Mouse (Mus musculus) hindbrain, embryonic 15.5 days (tissue): ENCODE measurements around the gene Inpp5e. TPM values are rescaled to one million over a fixed set of nuclear protein-coding genes. Genes with fewer than 3 reads are reported as not detected.

ENCODE experiments used
- ATAC-seq: fragments of 200-750 bp; cut with Nextera tagmentation; 2 replicates; pipeline ENCODE4 v1.8.0; 2017; ENCODE audit warnings: low read depth, moderate number of reproducible peaks, moderate TSS enrichment; ENCODE audit not compliant: low FRiP score
- H3K27ac ChIP-seq: fragments of 300-500 bp; sonication (generic); replicated peaks from 2 replicates; pipeline ENCODE4 v1.5.1; 2015; ENCODE audit warnings: mild to moderate bottlenecking, inconsistent platforms
- H3K27me3 ChIP-seq: fragments of 300-500 bp; sonication (generic); 2 replicates; pipeline ENCODE4 v1.6.1; 2015; ENCODE audit warnings: control low read depth, inconsistent platforms
- H3K36me3 ChIP-seq: fragments of 300-500 bp; sonication (generic); 2 replicates; pipeline ENCODE4 v1.6.1; 2015; ENCODE audit warnings: control low read depth, inconsistent platforms
- H3K4me1 ChIP-seq: fragments of 300-500 bp; sonication (generic); replicated peaks from 2 replicates; pipeline ENCODE4 v1.6.1; 2015; ENCODE audit warnings: control low read depth, inconsistent platforms
- H3K4me2 ChIP-seq: fragments of 300-500 bp; sonication (generic); 2 replicates; pipeline ENCODE4 v1.6.1; 2015; ENCODE audit warnings: moderate library complexity, mild to moderate bottlenecking, inconsistent platforms
- H3K4me3 ChIP-seq: fragments of 300-500 bp; sonication (generic); 2 replicates; pipeline ENCODE4 v1.5.1; 2015; ENCODE audit warnings: mild to moderate bottlenecking, inconsistent platforms
- H3K9ac ChIP-seq: fragments of 300-500 bp; sonication (generic); 2 replicates; pipeline ENCODE4 v1.6.1; 2015; ENCODE audit warnings: inconsistent platforms
- H3K9me3 ChIP-seq: fragments of 300-500 bp; sonication (generic); 2 replicates; pipeline ENCODE4 v1.6.1; 2016; ENCODE audit warnings: control low read depth, inconsistent platforms
- WGBS: fragments of 180-500 bp; shearing (Covaris S2); methylation state at CpG from one replicate; pipeline ENCODE4 v1.1.7; 2015; 5-methylcytosine and 5-hydroxymethylcytosine counted together
- polyA plus RNA-seq: library from polyadenylated mRNA; unstranded; fragments of >200 nt; fragmentation: Nextera tagmentation; extraction: Ambion mirVana; gene quantifications from 2 replicates; pipeline ENCODE4 v1.2.1, GENCODE M21; 2015

Inpp5e gene
- polyA plus RNA-seq, 1 experiment from 2014 or later = 26.1 TPM

DNA sequence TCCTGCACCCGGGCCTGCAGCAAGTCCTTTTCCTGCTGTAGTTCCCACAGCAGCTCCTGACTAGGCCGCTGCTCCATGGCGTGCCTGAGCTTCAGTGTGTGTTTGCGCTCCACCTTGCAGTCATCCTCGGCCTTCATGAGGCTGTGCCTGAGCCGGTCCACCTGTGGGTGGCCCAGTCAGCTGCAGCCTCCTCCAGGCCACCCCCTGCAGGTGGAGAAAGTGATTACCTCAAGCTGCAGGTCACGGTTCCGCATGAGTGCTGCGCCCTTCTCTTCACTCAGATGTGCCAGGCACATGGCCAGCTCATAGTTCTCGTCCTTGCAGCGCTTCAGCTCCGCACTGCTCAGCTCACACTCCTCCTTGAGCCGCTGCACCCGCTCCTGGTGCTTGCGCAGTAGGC is 51.5 kb downstream of the Inpp5e start:
- Histone ChIP-seq H3K4me3 (no peak overlapping the region), H3K4me1 (peaks cover 14% of the 10 kb centered on the region), H3K27ac (no peak overlapping the region), H3K9ac (no peak overlapping the region), H3K36me3 (no peaks in the 10 kb centered on the region), H3K4me2 (no peak overlapping the region), H3K9me3 (no peaks in the 10 kb centered on the region), H3K27me3 (no peaks in the 10 kb centered on the region)
- ATAC-seq = no peak
- 60% methylated on average over 15 of the region's 15 CpGs for WGBS

DNA sequence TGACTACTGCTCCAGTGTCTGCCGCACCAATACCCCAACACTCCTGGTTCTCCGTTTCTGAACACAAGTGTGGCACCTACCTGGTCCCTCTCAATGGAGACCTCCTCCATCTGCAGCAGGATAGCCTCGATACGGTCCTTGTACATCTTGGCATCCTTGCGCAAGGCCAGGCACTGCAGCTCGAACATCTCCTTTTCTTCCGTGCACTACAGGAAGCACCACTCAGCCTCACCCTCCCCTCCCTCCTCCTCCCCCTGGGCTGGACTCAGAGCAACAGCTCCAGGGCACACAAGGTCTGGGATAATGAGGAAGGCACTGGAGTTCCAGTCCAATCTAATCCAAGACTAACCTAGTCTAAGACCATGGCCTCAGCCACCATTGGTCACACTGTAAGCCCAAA is 52.3 kb downstream of the Inpp5e start:
- no peak for ATAC-seq
- WGBS = 82% methylated on average over 7 of the region's 7 CpGs
- no peaks in the 10 kb centered on the region for H3K36me3 ChIP-seq
- H3K27me3 ChIP-seq = no peaks in the 10 kb centered on the region
- no peak overlapping the region for H3K4me3 ChIP-seq
- H3K4me1 ChIP-seq = peaks cover 15% of the 10 kb centered on the region
- H3K27ac ChIP-seq = no peak overlapping the region
- no peak overlapping the region for H3K9ac ChIP-seq
- no peak overlapping the region for H3K4me2 ChIP-seq
- no peaks in the 10 kb centered on the region for H3K9me3 ChIP-seq

DNA sequence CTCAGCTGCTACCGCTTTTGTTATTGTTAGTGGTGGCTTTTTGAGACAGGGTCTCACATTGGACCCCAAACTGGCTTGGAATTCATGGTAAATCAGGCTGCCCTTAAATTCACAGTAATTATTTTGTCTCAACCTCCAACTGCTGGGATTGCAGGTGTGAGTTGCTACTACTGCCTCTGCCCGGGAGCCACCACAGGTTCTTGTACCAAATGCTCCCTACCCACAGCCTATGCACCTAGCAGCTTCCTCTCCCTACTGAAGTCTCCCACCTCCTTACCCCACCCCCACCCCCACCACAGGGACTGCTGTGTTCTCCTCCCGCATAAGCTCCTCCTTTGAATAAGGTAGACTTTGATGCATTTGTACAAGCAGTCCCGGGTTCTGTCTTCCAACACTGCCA is 52.8 kb downstream of the Inpp5e start:
- H3K27me3 ChIP-seq = no peaks in the 10 kb centered on the region
- no peak for ATAC-seq
- H3K4me1 ChIP-seq = peaks cover 17% of the 10 kb centered on the region
- no peak overlapping the region for H3K9ac ChIP-seq
- H3K27ac ChIP-seq = no peak overlapping the region
- no peak overlapping the region for H3K4me2 ChIP-seq
- 91% methylated on average over 4 of the region's 4 CpGs for WGBS
- H3K9me3 ChIP-seq = no peaks in the 10 kb centered on the region
- H3K36me3 ChIP-seq = no peaks in the 10 kb centered on the region
- H3K4me3 ChIP-seq = no peak overlapping the region

DNA sequence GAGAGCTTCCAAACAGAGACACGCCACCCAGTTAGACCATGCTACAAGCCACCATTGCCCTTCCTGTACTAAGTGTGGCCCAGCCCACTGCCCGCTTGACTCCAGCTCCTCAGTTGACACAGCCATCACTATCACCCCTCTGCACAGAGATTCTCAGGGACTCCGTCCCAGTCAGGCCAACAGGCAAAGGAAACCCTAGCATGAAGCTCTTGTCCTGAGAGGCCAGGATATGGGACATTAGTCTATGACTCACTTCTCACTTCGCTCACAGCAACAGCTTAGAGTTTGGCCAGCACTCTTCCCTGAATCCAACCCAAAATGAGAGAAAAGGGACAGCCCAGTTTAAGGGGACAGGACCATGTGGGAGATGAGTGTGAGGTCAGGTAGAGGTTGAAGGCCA is 54.6 kb downstream of the Inpp5e start:
- WGBS = over 99% methylated on average over 4 of the region's 4 CpGs

DNA sequence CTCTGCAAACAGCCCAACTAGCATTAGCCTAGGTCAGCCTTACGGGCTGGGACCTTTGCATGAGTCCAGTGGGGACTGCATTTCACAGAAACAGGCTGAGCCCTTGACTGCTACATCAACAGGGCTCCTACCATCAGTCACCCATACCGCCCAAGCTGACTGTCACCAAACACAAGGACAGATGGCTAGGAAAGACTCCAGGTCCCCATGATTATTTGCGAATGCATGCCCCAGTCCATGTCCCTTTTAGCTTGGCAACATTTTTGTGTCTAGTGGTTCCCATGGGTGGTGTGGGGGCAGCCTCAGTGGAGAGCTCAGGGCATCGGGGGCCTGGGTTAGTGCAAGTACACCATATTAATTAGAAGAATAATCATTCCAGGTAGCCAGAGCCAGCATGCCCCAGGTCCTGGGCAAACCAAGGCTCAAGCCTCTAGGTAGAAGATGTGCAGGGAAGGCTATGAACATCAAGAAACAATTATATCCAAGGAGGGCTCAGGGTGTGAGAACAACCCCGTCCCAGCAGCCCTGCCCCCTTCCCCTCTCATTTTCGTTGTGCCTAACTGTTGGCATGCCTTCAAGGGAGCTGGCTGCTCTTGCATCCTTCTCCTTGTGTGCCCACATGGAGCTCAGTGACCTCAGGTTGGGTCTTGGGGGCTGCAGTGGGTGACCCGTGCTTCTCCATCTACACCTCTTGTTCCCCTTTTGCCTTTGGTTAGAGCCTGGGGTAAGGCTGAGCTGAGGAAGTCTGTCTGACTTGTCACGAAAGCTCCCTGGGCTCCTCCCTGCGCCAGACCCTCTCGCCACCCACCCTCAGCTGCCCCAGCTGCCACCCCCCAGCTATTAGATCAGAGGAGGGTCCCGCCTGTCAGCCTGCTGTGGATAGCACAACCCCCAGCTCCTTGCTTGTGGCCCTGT is 55.7 kb downstream of the Inpp5e start:
- Histone ChIP-seq H3K4me3 (peak overlapping the region; percentile 78), H3K4me2 (peak overlapping the region; percentile 85), H3K36me3 (0 out of 2 replicates have a peak, but pooled peaks cover 12% of the 10 kb centered on the region), H3K27me3 (no peaks in the 10 kb centered on the region), H3K27ac (0 out of 2 replicates have a peak overlapping the region, but pooled peaks have one; percentile 88), H3K4me1 (peaks cover 30% of the 10 kb centered on the region), H3K9me3 (no peaks in the 10 kb centered on the region), H3K9ac (peak overlapping the region; percentile 97)
- no peak for ATAC-seq
- whole genome bisulfite sequencing = 85% methylated on average over 11 of the region's 11 CpGs

More for the DNA sequence above, 54.6 kb downstream of the Inpp5e start:
- H3K9me3 ChIP-seq = no peaks in the 10 kb centered on the region
- H3K4me1 ChIP-seq = peaks cover 30% of the 10 kb centered on the region
- H3K9ac ChIP-seq = no peak overlapping the region
- H3K27me3 ChIP-seq = no peaks in the 10 kb centered on the region
- 0 out of 2 replicates have a peak, but pooled peaks cover 6% of the 10 kb centered on the region for H3K36me3 ChIP-seq
- no peak overlapping the region for H3K4me2 ChIP-seq
- ATAC-seq = no peak
- no peak overlapping the region for H3K4me3 ChIP-seq
- H3K27ac ChIP-seq = no peak overlapping the region

DNA sequence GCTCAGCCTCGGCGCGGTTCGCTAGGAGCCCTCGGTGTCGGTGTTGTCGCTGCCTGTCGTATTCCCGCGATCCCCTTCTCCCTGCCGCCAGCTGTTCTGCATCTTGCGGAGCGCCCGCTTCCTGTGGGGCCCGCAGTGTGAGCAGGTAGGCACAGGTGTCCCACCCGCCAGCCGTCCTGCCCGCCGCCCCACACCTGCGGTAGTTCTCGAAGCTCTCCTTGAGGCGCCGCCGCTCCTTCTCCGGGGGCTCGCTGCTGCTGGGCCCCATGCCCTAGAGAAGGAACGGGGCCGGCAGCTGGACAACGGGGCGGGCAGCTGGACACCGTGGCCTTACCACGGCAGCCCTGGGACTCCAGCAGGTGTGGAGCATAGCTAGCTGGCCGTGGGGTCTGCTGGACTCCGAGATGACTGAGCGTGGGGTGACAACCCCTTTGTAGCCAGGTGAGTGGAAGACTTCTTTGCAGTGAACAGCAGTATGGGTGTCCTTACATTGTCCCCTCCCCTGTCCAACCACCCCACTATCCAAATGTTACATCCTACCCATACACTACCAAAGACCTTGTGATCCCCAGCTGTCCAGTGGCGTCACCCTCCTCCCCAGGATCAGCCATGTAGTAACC is 56.6 kb downstream of the Inpp5e start:
- H3K27ac ChIP-seq = peak overlapping the region; percentile 88
- peaks cover 30% of the 10 kb centered on the region for H3K4me1 ChIP-seq
- H3K4me2 ChIP-seq = peak overlapping the region; percentile 85
- no peaks in the 10 kb centered on the region for H3K9me3 ChIP-seq
- H3K9ac ChIP-seq = peak overlapping the region; percentile 97
- H3K4me3 ChIP-seq = peak overlapping the region; percentile 78
- no peaks in the 10 kb centered on the region for H3K27me3 ChIP-seq
- H3K36me3 ChIP-seq = peaks cover 16% of the 10 kb centered on the region
- 3% methylated on average over 36 of the region's 36 CpGs for WGBS
- peak; percentile 42; the same call in 1 of the 2 replicates for ATAC-seq

DNA sequence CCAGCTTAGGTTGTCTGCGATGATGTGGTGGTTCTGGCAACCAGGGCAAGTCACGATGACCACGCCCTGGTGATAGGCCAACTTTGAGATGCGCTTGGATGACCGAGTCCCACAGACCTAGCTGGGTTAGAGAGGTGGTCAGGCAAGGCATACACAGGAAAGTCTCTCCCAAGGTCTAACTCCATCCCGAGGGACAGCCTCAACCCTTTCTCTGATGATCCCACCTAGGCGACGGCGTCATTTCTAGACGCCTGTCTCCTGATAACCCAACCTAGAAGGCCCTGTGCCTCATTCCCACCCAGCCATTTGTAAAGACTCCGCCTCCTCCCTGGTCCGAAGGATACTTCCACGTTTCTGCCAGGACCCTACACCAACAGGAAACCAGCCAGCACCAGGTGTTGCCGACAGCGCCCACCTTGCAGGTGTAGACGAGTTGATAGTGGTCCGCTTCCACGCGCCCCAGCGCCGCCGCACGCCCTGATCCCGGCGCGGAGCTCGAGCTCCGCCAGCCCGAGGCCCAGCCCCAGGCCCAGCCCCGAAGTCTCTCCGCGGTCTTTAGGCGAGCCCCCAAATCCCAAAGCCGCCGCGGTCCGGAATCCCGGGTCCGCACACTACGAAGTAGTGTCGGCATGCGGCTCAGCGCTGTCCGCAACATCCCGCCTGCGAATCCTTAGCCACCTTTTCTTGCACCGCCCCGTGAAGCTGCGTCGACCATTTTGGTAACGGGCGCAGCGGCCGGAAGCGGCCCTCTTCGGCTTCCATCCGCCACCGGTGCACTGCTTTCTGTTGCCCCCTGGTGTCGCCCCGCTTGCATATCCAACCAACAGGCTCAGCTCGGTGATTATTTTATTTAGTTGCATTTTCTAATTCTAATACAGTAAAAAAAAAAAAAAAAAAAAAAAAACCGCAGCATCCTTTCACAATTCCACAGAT is 57.4 kb downstream of the Inpp5e start, which contains the start of gene Dnlz:
Dnlz (minus strand) TSS at position 753 of the 933 bp plus-strand sequence.
- peaks cover 30% of the 10 kb centered on the region for H3K4me1 ChIP-seq
- peak within 1 kb of the TSS; percentile 97 for H3K9ac ChIP-seq
- H3K27ac ChIP-seq = peak within 1 kb of the TSS; percentile 88
- no peaks in the 10 kb centered on the region for H3K27me3 ChIP-seq
- peak; percentile 85 for ATAC-seq
- no peaks in the 10 kb centered on the region for H3K9me3 ChIP-seq
- H3K4me2 ChIP-seq = peak within 1 kb of the TSS; percentile 85
- peak within 1 kb of the TSS; percentile 78 for H3K4me3 ChIP-seq
- H3K36me3 ChIP-seq = peaks cover 24% of the 10 kb centered on the region
- 3% methylated on average over 62 of the region's 62 CpGs for WGBS

DNA sequence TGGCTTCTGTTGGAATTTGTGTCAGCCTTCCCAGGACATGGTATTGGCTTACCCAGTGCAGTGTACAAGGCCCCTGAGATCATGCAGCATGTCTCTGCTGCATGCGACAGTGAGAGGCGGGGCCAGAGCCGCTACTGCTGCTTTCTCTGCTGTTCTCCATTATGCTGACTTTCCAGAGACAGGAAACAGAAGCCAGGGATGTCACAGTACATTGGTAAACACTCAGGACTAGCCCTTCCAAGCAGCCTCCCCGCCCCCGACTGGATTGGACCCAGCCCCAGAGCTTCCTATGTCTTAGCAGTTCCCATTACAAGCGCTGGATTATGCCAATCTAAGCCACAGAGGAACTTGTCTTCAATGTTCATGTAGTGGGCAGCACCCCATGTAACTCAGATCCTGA is 60.8 kb downstream of the Inpp5e start:
- Histone ChIP-seq H3K4me1 (peaks cover 23% of the 10 kb centered on the region), H3K27me3 (no peaks in the 10 kb centered on the region), H3K4me3 (no peak overlapping the region), H3K36me3 (peaks cover 47% of the 10 kb centered on the region), H3K9me3 (no peaks in the 10 kb centered on the region), H3K9ac (no peak overlapping the region), H3K27ac (0 out of 2 replicates have a peak overlapping the region, but pooled peaks have one; percentile 47), H3K4me2 (no peak overlapping the region)
- ATAC-seq = no peak
- WGBS = 73% methylated on average over 6 of the region's 6 CpGs

Other genes starting within 250 kb of the Inpp5e start
- gene Lhx3, start 200.9 kb downstream of the Inpp5e start, polyA plus RNA-seq = 4.1 and 4.2 TPM in 2 replicates
- gene Qsox2, start 171.7 kb downstream of the Inpp5e start, polyA plus RNA-seq = 16.7 and 16.9 TPM in 2 replicates
- gene Ccdc187, start 114.6 kb downstream of the Inpp5e start, polyA plus RNA-seq = 0.16 and 0.25 TPM in 2 replicates
- gene Gpsm1, start 93.7 kb downstream of the Inpp5e start, polyA plus RNA-seq = 177 and 199 TPM in 2 replicates
- 28.3 and 32.6 TPM in 2 replicates for gene Dnlz, start 57.1 kb downstream of the Inpp5e start, polyA plus RNA-seq
- 1.5 and 3.2 TPM in 2 replicates for gene Card9, start 48.3 kb downstream of the Inpp5e start, polyA plus RNA-seq
- gene Snapc4, start 28.6 kb downstream of the Inpp5e start, polyA plus RNA-seq = 30.6 and 40.5 TPM in 2 replicates
- 151 and 163 TPM in 2 replicates for gene Entr1, start 19.9 kb downstream of the Inpp5e start, polyA plus RNA-seq
- gene Pmpca, start 19.9 kb downstream of the Inpp5e start, polyA plus RNA-seq = 90.0 and 91.9 TPM in 2 replicates
- gene Sec16a, start 36.0 kb upstream of the Inpp5e start, polyA plus RNA-seq = 17.5 and 21.6 TPM in 2 replicates
- 16.3 and 18.2 TPM in 2 replicates for gene Notch1, start 107.5 kb upstream of the Inpp5e start, polyA plus RNA-seq
- gene Egfl7, start 170.8 kb upstream of the Inpp5e start, polyA plus RNA-seq = 70.7 and 75.3 TPM in 2 replicates
- not detected in 2 replicates for gene Gm20532, start 177.4 kb upstream of the Inpp5e start, polyA plus RNA-seq
- gene Agpat2, start 195.2 kb upstream of the Inpp5e start, polyA plus RNA-seq = 6.1 and 6.6 TPM in 2 replicates
- gene Fam69b, start 219.3 kb upstream of the Inpp5e start, polyA plus RNA-seq = 138 and 152 TPM in 2 replicates